Mouse (Mus musculus) hindbrain, embryonic 16.5 days (tissue): ENCODE measurements around the gene Sypl. TPM values are rescaled to one million over a fixed set of nuclear protein-coding genes. Genes with fewer than 3 reads are reported as not detected.

Experiments used
- ATAC-seq: fragments of 200-750 bp; cut with Nextera tagmentation; 2 replicates; pipeline ENCODE4 v1.8.0; 2017; ENCODE audit warnings: moderate TSS enrichment, moderate library complexity
- H3K27ac ChIP-seq: fragments of 300-500 bp; sonication (generic); 2 replicates; pipeline ENCODE4 v1.5.1; 2014; ENCODE audit warnings: low read depth, mild to moderate bottlenecking, control low read depth, low read length, moderate library complexity
- H3K27me3 ChIP-seq: fragments of 300-500 bp; sonication (generic); replicated peaks from 2 replicates; pipeline ENCODE4 v1.6.1; 2014; ENCODE audit warnings: low read length; ENCODE audit not compliant: control insufficient read depth, insufficient read depth
- H3K36me3 ChIP-seq: fragments of 300-500 bp; sonication (generic); 2 replicates; pipeline ENCODE4 v1.6.1; 2014; ENCODE audit warnings: mild to moderate bottlenecking, low read length, moderate library complexity, mixed read lengths; ENCODE audit not compliant: control insufficient read depth, insufficient read depth
- H3K4me1 ChIP-seq: fragments of 300-500 bp; sonication (generic); 2 replicates; pipeline ENCODE4 v1.6.1; 2014; ENCODE audit warnings: low read depth, low read length; ENCODE audit not compliant: control insufficient read depth, insufficient read depth
- H3K4me2 ChIP-seq: fragments of 300-500 bp; sonication (generic); 2 replicates; pipeline ENCODE4 v1.6.1; 2014; ENCODE audit warnings: mild to moderate bottlenecking, low read length, control low read depth, moderate library complexity
- H3K4me3 ChIP-seq: fragments of 300-500 bp; sonication (generic); 2 replicates; pipeline ENCODE4 v1.5.1; 2014; ENCODE audit warnings: mild to moderate bottlenecking, low read length, control low read depth, moderate library complexity
- H3K9ac ChIP-seq: fragments of 300-500 bp; sonication (generic); 2 replicates; pipeline ENCODE4 v1.6.1; 2014; ENCODE audit warnings: low read depth, mild to moderate bottlenecking, control low read depth, low read length, moderate library complexity
- H3K9me3 ChIP-seq: fragments of 300-500 bp; sonication (generic); 2 replicates; pipeline ENCODE4 v1.6.1; 2014; ENCODE audit warnings: mild to moderate bottlenecking, low read length, moderate library complexity; ENCODE audit not compliant: control insufficient read depth
- WGBS: fragments of 180-500 bp; shearing (Covaris S2); extraction: QIAGEN DNeasy Blood & Tissue Kit; methylation state at CpG from one replicate; pipeline ENCODE4 v1.1.7; 2014; 5-methylcytosine and 5-hydroxymethylcytosine counted together
- polyA plus RNA-seq: library from polyadenylated mRNA; unstranded; fragments of >200 nt; fragmentation: Nextera tagmentation; extraction: Ambion mirVana; gene quantifications from 2 replicates; pipeline ENCODE4 v1.2.1, GENCODE M21; 2015

The Sypl gene
- polyA plus RNA-seq, 1 experiment from 2014 or later, result 46.0 TPM

- 70% methylated on average over 8 of the region's 8 CpGs for WGBS
- Histone ChIP-seq H3K4me1 (no peaks in the 10 kb centered on the region), H3K27ac (no peak overlapping the region), H3K4me2 (no peak overlapping the region), H3K4me3 (no peak overlapping the region), H3K36me3 (no peaks in the 10 kb centered on the region), H3K9me3 (no peaks in the 10 kb centered on the region), H3K9ac (no peak overlapping the region), H3K27me3 (no peaks in the 10 kb centered on the region)
- no peak for ATAC-seq
Observed at GRCm38 (mm10) chr12:32920185-32920788, 33.4 kb upstream of the Sypl start.

GRCm38 (mm10) chr12:32921071-32921470, 32.6 kb upstream of the Sypl start:
- 86% methylated on average over 4 of the region's 4 CpGs for WGBS
- Histone ChIP-seq H3K27me3 (no peaks in the 10 kb centered on the region), H3K4me2 (no peak overlapping the region), H3K4me1 (peaks cover 3% of the 10 kb centered on the region; the same call in 1 of the 2 replicates), H3K27ac (no peak overlapping the region), H3K9me3 (no peaks in the 10 kb centered on the region), H3K9ac (no peak overlapping the region), H3K4me3 (no peak overlapping the region), H3K36me3 (no peaks in the 10 kb centered on the region)
- no peak for ATAC-seq

GRCm38 (mm10) chr12:32921532-32922131, 32.1 kb upstream of the Sypl start:
- ATAC-seq, result peak; percentile 48; the same call in 1 of the 2 replicates
- Histone ChIP-seq H3K4me3 (no peak overlapping the region), H3K4me1 (peaks cover 8% of the 10 kb centered on the region), H3K9ac (no peak overlapping the region), H3K27ac (no peak overlapping the region), H3K27me3 (no peaks in the 10 kb centered on the region), H3K36me3 (no peaks in the 10 kb centered on the region), H3K4me2 (no peak overlapping the region), H3K9me3 (no peaks in the 10 kb centered on the region)
- WGBS, result 94% methylated on average over 7 of the region's 7 CpGs

- Histone ChIP-seq H3K36me3 (no peaks in the 10 kb centered on the region), H3K27me3 (no peaks in the 10 kb centered on the region), H3K9me3 (no peaks in the 10 kb centered on the region), H3K9ac (no peak overlapping the region), H3K4me3 (no peak overlapping the region), H3K4me2 (no peak overlapping the region), H3K4me1 (peaks cover 11% of the 10 kb centered on the region), H3K27ac (no peak overlapping the region)
- no peak for ATAC-seq
- WGBS, result 46% methylated on average over 3 of the region's 3 CpGs
Observed at GRCm38 (mm10) chr12:32924245-32924644, 29.4 kb upstream of the Sypl start.

- Histone ChIP-seq H3K4me1 (peaks cover 11% of the 10 kb centered on the region), H3K4me2 (peak overlapping the region; percentile 13), H3K27ac (0 out of 2 replicates have a peak overlapping the region, but pooled peaks have one; percentile 12)
Observed at GRCm38 (mm10) chr12:32926331-32927172, 27.1 kb upstream of the Sypl start.

GRCm38 (mm10) chr12:32927231-32927835, 26.4 kb upstream of the Sypl start:
- ATAC-seq, result no peak
- H3K4me3 ChIP-seq, result no peak overlapping the region
- no peak overlapping the region for H3K4me2 ChIP-seq
- H3K9ac ChIP-seq, result no peak overlapping the region
- no peak overlapping the region for H3K27ac ChIP-seq
- H3K9me3 ChIP-seq, result no peaks in the 10 kb centered on the region
- no peaks in the 10 kb centered on the region for H3K27me3 ChIP-seq
- H3K4me1 ChIP-seq, result peaks cover 11% of the 10 kb centered on the region
- 74% methylated on average over 10 of the region's 10 CpGs for WGBS
- H3K36me3 ChIP-seq, result no peaks in the 10 kb centered on the region

More at GRCm38 (mm10) chr12:32926331-32927172, 27.1 kb upstream of the Sypl start:
- no peaks in the 10 kb centered on the region for H3K36me3 ChIP-seq
- WGBS, result 43% methylated on average over 18 of the region's 18 CpGs
- 0 out of 2 replicates have a peak overlapping the region, but pooled peaks have one; percentile 32 for H3K9ac ChIP-seq
- ATAC-seq, result peak; percentile 81
- H3K4me3 ChIP-seq, result no peak overlapping the region
- no peaks in the 10 kb centered on the region for H3K27me3 ChIP-seq
- H3K9me3 ChIP-seq, result no peaks in the 10 kb centered on the region

GRCm38 (mm10) chr12:32928180-32928579, 25.5 kb upstream of the Sypl start:
- H3K27ac ChIP-seq, result no peak overlapping the region
- 43% methylated on average over 3 of the region's 3 CpGs for WGBS
- ATAC-seq, result no peak
- H3K4me3 ChIP-seq, result no peak overlapping the region
- H3K9me3 ChIP-seq, result no peaks in the 10 kb centered on the region
- H3K9ac ChIP-seq, result no peak overlapping the region
- no peaks in the 10 kb centered on the region for H3K27me3 ChIP-seq
- no peak overlapping the region for H3K4me2 ChIP-seq
- no peaks in the 10 kb centered on the region for H3K36me3 ChIP-seq
- H3K4me1 ChIP-seq, result peaks cover 11% of the 10 kb centered on the region

GRCm38 (mm10) chr12:32929831-32930513, 23.7 kb upstream of the Sypl start:
- 88% methylated on average over 11 of the region's 11 CpGs for WGBS
- Histone ChIP-seq H3K4me1 (peaks cover 11% of the 10 kb centered on the region), H3K4me3 (no peak overlapping the region), H3K4me2 (no peak overlapping the region), H3K9ac (no peak overlapping the region), H3K9me3 (no peaks in the 10 kb centered on the region), H3K36me3 (no peaks in the 10 kb centered on the region), H3K27me3 (no peaks in the 10 kb centered on the region), H3K27ac (no peak overlapping the region)
- no peak for ATAC-seq
